Mouse (Mus musculus) brain, embryonic 14.5 days (tissue): Measurements from ENCODE around the gene Fut9.

Source experiments
- CTCF ChIP-seq: fragments of 200-500 bp; IDR thresholded peaks from 2 replicates; pipeline ENCODE4 v1.5.1; 2012; ENCODE audit warnings: inconsistent platforms, mild to moderate bottlenecking, moderate library complexity, borderline replicate concordance; ENCODE audit not compliant: insufficient read depth, insufficient read length; ENCODE audit errors: extremely low read depth
- POLR2A ChIP-seq: fragments of 200-500 bp; IDR thresholded peaks from 2 replicates; pipeline ENCODE4 v1.6.1; 2012; ENCODE audit warnings: mild to moderate bottlenecking, inconsistent platforms, borderline replicate concordance; ENCODE audit not compliant: poor library complexity, insufficient read depth, insufficient read length, severe bottlenecking; ENCODE audit errors: extremely low read depth

DNA sequence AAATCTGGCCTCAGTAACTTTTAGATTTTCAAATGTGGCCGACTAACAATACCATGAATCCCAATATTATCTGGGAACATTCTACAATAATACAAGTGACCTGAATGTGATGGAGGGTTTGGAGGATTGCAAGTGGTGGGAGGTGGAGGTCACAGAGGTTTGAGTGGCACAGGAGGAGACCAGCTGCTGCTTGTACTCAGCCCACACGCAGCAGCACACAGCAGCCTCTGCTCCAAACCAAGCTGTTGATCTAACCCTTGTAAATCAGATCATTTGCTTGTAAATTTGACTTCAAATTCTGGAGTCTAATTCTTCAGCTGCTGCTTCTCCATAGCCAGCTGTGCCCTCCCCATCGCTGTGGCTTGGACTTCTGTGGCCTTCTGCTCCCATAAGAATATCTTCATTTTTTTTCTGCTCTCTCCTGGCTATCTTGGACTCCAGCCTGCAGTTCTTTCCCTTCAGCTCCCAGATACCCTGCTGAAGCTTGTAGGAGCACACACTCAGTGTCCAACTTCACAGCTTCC lies 138.8 kb downstream of the Fut9 start:
- no peak for TF ChIP-seq POLR2A
- TF ChIP-seq CTCF: no peak
